Mouse (Mus musculus) c-Kit-positive CD71-positive TER-119-negative erythroid progenitor cells, embryonic 14.5 days (primary cell): ENCODE measurements around the gene Gm15155.
"Not testable (repeated sequence)": the region's sequence is repeated elsewhere in the genome, so short reads cannot be mapped to it uniquely, and the experiment has no call there.

Source experiments
- DNase-seq: peaks from one replicate; pipeline ENCODE4 v3.0.0-alpha.2; 2013; ENCODE audit warnings: low read depth

The Gm15155 gene

DNA sequence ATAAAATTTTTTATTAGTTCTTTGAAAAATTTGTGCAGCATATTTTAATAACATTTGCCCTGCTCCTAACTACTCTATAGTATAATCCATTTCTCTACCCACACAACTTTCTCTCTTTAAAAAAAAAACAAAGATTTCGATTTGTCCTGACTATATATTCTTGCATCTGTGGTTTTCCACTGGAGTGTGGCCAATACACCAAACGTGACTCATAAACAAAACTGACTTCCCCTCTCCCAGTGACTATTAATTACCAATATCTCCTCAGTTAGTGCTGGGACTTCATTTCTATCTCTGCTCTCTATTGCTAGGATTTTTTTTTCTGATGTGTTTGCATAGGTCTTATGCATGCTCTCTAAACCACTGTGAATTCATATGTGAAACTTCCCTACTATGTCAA, 531.2 kb downstream of the Gm15155 start:
- DNase-seq: no peak

DNA sequence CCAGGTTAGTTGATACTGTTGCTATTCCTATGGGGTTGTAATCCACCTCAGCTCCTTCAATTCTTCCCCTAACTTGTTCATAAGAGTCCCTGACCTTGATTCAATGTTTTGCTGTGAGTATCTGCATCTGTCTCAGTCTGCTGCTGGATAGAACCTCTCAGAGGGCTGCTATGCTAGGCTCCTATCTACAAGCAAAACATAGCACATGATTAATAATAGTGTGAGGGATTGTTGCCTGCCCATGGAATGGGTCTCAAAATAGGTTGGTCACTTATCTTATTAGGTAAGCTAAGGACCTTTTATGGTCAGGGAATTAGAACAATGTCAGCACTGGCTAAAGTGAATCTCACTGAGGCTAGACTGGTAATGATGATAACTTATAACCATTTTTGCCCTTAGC, 547.0 kb downstream of the Gm15155 start:
- no peak for DNase-seq

DNA sequence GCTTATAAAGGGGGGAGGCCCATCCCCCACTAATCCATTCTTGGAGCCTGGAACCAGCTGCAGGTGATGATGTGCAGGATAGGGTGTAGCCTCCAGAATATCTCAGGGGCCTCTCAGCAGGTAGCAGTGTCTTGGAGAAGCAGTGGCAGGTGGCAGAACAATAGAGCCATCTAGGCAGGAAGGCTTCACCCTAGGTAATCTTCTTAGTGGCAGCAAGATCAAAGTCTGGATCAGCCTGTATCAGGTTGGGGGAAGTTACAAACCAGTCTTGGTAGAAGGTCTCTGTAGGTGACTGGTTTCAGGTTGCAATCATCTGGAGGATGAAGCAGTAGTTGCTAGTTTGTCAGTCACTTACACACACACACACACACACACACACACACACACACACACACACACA, 679.3 kb downstream of the Gm15155 start:
- not testable (repeated sequence) for DNase-seq
